Mouse (Mus musculus): ENCODE measurements around the gene Etfa.

Gene Etfa

GRCm38 (mm10) chr9:55512027-55512543 is at the start of gene Etfa:
Etfa (minus strand) TSS chr9:55512243.
- DNase-seq (ENCODE audit: low spot score in 2 of 2): peak; percentile 90 to 95

GRCm38 (mm10) chr9:55560960-55561359 is 48.9 kb upstream of the Etfa start:
- DNase-seq (ENCODE audit: low spot score in 2 of 2): no peak

- DNase-seq (ENCODE audit: low spot score in 2 of 2): no peak
Measured at GRCm38 (mm10) chr9:55554986-55555385, 42.9 kb upstream of the Etfa start.

- no peak for DNase-seq (ENCODE audit: low spot score in 2 of 2)
Measured at GRCm38 (mm10) chr9:55549302-55549890, 37.4 kb upstream of the Etfa start.

DNA sequence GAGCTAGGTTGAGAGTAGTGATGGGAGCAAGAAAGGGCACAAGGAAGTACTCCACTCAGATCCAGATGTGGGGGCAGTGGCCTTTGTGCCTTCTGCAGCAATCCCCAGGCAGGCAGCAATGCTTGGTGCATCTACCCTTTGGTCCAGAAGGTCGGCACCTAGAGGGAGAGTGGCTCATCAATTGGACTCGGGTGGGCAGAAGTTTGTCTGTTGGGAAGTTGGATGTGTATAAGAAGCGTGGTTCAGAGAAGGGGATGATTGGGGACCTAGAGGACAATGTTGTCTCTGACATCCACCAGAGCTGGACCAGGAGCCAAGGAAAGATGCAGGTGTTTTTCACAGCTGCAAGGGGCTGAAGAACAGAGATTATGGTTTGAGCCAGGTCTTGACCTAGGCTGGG is 36.8 kb upstream of the Etfa start:
- DNase-seq (ENCODE audit: low spot score in 2 of 2): no peak

- DNase-seq (ENCODE audit: low spot score in 2 of 2): no peak
Measured at GRCm38 (mm10) chr9:55546176-55547010, 34.4 kb upstream of the Etfa start.

- no peak for DNase-seq (ENCODE audit: low spot score in 2 of 2)
Measured at GRCm38 (mm10) chr9:55545556-55546175, 33.6 kb upstream of the Etfa start.

DNA sequence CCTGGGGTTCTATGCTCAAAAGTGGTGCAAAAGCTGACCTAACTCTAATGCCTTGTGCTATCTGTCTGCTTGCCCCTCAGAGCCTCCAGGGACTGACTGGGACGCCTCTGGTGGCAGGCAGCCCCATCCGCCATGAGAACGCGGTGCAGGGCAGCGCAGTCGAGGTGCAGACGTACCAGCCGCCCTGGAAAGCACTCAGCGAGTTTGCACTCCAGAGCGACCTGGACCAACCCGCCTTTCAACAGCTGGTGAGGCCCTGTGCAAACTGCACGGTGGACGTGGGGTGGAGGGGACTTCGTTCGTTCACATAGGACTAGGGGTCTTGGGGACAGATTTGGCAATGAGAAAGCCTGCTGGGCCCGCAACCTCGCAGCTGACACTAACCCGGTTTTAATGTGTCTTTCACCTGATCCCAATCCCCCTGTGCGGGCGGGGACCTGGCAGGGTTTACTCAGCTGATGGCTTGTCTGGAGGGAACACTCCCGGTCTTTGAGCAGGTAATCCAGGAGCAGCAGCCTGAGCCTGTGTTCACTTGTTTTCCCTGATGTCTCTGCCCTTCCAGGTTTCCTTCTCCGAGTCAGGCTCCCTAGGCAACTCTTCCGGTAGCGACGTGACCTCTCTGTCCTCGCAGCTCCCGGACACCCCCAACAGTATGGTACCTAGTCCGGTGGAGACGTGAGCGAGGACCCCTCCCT is 33.0 kb upstream of the Etfa start:
- DNase-seq (ENCODE audit: low spot score in 2 of 2): no peak

DNA sequence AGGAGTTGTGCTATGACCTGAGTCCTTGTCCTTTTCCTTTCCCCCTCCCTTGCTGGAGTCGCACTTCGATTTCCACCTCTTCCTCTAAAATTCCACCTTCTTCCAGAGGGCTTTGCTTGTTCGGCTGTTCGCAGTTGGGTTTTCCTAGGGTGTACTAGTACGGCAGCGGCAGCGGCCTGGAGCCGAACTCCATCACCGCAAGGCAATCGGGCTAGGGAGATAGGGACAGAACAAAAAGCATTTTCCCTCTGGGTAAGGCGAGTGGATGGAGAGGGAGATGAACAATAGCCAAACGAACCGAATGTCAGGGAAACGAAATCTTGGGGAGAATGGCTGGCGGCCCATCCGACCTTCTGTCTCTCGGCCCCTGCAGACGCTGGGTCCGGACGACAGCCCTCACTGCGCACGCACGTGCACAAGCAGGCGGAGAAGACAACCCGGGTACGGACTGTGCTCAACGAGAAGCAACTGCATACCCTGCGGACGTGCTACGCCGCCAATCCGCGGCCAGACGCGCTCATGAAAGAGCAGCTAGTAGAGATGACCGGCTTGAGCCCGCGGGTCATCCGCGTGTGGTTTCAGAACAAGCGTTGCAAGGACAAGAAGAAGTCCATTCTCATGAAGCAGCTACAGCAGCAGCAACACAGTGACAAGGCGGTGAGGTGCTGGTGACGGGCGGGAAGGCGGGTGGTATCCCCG is 31.8 kb upstream of the Etfa start:
- DNase-seq (ENCODE audit: low spot score in 2 of 2): peak in 1 of 2 experiments; percentile 19

DNA sequence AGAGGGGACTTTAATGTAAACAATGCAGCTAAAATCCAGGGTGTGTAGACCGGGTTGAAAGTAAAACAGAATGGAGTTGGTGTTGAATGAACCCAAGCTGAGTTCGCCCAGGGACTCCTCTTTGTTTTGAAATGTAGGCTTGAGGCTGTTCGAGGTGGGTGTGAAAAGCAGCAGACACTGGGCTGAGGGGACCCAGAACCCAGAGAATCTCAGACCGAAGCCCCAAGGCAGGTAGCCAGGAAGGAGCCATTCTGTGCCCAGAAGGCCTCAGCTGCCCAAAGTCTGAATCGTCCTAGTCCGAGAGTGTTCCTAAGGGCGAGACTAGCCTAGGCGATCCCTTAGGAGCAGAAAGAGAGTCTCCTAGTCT is 31.3 kb upstream of the Etfa start:
- DNase-seq (ENCODE audit: low spot score in 2 of 2): no peak

GRCm38 (mm10) chr9:55542366-55543325 is 30.6 kb upstream of the Etfa start:
- no peak for DNase-seq (ENCODE audit: low spot score in 2 of 2)

DNA sequence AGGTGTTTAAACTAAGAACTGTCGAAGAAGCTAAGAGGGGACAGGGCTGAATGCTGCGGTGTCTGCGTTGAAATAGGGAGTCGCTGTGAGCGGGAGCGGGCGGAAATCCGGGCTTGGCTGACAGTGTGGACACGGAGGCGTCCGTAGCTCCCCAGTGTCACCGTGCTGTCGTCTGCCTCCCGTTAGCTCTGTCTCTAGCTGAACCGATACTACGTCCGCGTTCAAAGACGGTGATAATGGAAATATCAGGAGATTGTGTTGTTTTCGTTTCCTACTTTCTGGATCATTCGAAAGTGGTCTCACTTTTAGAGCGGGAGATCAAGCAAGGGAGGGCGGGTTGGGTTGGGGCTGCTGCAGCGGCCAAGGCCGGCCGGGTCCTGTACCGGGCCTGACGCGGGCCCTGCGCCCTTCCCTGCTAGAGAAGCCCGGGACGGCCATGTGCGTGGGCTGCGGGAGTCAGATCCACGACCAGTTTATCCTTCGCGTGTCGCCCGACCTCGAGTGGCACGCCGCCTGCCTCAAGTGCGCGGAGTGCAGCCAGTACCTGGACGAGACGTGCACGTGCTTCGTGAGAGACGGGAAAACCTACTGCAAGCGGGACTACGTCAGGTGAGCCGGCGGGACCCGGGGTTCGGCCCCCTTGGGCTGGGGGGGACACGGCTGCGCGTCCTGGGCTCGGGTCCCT is 29.8 kb upstream of the Etfa start:
- no peak for DNase-seq (ENCODE audit: low spot score in 2 of 2)

GRCm38 (mm10) chr9:55540888-55541287 is 28.8 kb upstream of the Etfa start:
- no peak for DNase-seq (ENCODE audit: low spot score in 2 of 2)

DNA sequence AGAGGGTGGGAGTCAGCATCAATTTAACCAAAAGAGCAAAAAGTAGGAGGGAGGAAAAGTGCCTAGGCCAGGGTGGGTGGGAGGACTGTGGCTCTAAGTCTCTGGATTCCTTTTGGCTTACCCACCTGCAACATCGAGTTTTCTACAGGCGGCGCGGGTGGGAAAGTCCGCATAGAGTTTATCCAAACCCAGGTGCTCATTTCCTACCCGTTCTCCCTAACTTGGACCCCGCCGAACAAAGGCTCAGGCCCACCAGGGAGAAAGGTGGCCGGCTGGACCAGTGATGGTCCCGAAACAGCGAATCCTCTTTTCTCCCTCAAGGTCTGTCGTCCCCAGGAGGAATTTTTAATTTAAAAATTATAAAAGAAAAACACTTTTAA is 28.3 kb upstream of the Etfa start:
- no peak for DNase-seq (ENCODE audit: low spot score in 2 of 2)

DNA sequence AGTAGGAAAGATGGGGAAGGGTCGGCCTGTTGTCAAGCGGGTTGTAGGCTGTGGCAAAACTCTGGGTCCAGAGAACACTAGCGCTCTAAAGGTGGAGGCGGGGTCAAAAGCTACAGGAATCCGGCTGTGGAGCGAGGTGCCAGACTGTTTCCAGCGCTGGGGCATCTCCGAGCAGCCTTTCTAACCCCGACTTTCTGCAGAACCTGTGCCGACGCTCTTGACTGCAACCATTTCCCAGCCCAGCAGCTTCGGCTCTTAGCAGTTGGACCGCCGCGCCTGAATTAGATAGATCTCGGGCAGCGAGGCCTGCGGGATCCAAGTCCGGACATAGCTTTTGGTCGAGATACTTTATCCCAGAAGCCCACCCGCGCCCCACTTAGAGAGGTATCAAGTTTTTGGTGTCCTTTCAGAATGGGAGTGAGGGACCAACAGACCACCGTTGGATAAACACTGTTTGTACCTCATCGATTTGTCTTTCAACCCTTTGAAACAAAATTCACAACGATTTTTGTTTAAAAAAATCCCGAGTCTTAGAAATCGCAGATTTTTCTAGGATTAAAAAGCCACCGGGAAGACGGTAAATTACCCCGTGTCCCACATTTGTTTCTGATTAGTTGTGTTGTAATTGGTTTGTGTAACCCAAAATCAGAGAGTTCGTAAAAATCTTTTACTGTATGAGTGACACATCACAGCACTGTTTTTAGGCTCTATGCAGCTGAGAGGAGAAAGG is 27.8 kb upstream of the Etfa start:
- no peak for DNase-seq (ENCODE audit: low spot score in 2 of 2)

GRCm38 (mm10) chr9:55539006-55539405 is 27.0 kb upstream of the Etfa start:
- DNase-seq (ENCODE audit: low spot score in 2 of 2): no peak

GRCm38 (mm10) chr9:55538377-55538776 is 26.3 kb upstream of the Etfa start, which contains the start of gene Isl2:
Isl2 (plus strand) TSS chr9:55538672.
- DNase-seq (ENCODE audit: low spot score in 2 of 2): no peak

DNA sequence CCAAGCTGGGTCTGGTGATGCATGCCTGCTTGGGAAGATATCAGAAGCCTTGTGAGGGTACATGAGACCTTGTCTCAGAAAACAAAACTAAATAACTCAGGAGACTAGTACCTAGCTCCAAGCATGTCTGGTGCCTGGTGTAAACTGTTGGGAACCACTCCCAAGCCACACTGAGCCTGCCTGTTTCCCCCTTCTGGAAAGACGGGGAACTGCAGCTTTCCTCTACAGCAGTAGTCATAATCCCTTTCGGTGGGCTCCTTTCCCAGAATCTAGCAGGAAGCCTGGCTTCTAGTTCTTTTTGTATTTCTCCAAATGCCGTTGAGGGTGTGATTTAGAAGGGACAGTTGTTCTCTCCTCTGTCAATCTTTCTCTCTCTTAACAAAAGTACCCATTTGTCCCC is 23.9 kb upstream of the Etfa start:
- DNase-seq (ENCODE audit: low spot score in 2 of 2): no peak

- no peak for DNase-seq (ENCODE audit: low spot score in 2 of 2)
Measured at GRCm38 (mm10) chr9:55525716-55526115, 13.7 kb upstream of the Etfa start.
